Mouse (Mus musculus) neural tube, embryonic 13.5 days (tissue): ENCODE results near the gene Gm27179. TPM values are rescaled to one million over a fixed set of nuclear protein-coding genes. Genes with fewer than 3 reads are reported as not detected.
A peak's percentile ranks its signal among the peaks of the same experiment; 100 is the strongest.
"Not testable (repeated sequence)": the region's sequence is repeated elsewhere in the genome, so short reads cannot be mapped to it uniquely, and the experiment has no call there.

Source experiments
- ATAC-seq: fragments of 200-750 bp; cut with Nextera tagmentation; 2 replicates; pipeline ENCODE4 v1.8.0; 2017; ENCODE audit warnings: low read depth, mild to moderate bottlenecking, moderate TSS enrichment, moderate library complexity
- H3K27ac ChIP-seq: fragments of 300-500 bp; sonication (generic); replicated peaks from 2 replicates; pipeline ENCODE4 v1.5.1; 2015; ENCODE audit warnings: moderate library complexity, mild to moderate bottlenecking, inconsistent platforms
- H3K27me3 ChIP-seq: fragments of 300-500 bp; sonication (generic); 2 replicates; pipeline ENCODE4 v1.6.1; 2015; ENCODE audit warnings: mild to moderate bottlenecking, inconsistent platforms
- H3K36me3 ChIP-seq: fragments of 300-500 bp; sonication (generic); 2 replicates; pipeline ENCODE4 v1.6.1; 2015; ENCODE audit warnings: mild to moderate bottlenecking, inconsistent platforms
- H3K4me1 ChIP-seq: fragments of 300-500 bp; sonication (generic); replicated peaks from 2 replicates; pipeline ENCODE4 v1.6.1; 2015; ENCODE audit warnings: inconsistent platforms
- H3K4me2 ChIP-seq: fragments of 300-500 bp; sonication (generic); 2 replicates; pipeline ENCODE4 v1.6.1; 2015; ENCODE audit warnings: inconsistent platforms, mild to moderate bottlenecking, moderate library complexity
- H3K4me3 ChIP-seq: fragments of 300-500 bp; sonication (generic); 2 replicates; pipeline ENCODE4 v1.5.1; 2015; ENCODE audit warnings: mild to moderate bottlenecking, inconsistent platforms
- H3K9ac ChIP-seq: fragments of 300-500 bp; sonication (generic); 2 replicates; pipeline ENCODE4 v1.6.1; 2015; ENCODE audit warnings: moderate library complexity, mild to moderate bottlenecking, inconsistent platforms
- H3K9me3 ChIP-seq: fragments of 300-500 bp; sonication (generic); 2 replicates; pipeline ENCODE4 v1.6.1; 2016; ENCODE audit warnings: inconsistent platforms
- WGBS: fragments of 180-500 bp; shearing (Covaris S2); methylation state at CpG from one replicate; pipeline ENCODE4 v1.1.7; 2015; 5-methylcytosine and 5-hydroxymethylcytosine counted together
- polyA plus RNA-seq: library from polyadenylated mRNA; unstranded; fragments of >200 nt; fragmentation: Nextera tagmentation; extraction: Ambion mirVana; gene quantifications from 2 replicates; pipeline ENCODE4 v1.2.1, GENCODE M21; 2015

The Gm27179 gene
- polyA plus RNA-seq, 1 experiment from 2014 or later: not detected

DNA sequence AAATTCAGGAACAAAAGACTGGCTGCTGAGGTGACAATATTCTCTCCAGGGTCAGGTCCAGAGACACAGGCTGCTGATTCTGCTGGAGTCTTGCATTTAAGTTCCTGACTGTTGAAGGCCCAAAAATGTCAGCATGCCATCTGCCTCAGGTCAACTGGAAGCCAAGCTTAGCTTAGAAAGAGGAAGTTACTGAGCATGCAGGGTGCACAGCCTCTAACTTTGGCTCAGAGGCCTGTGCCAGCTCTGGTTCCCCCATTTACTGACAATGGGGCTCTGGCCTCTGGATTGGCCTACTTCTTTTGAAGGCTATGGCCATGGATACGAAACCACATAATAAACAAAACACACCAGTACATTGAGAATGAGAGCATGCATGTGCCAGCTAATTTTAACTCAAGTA, 5.3 kb downstream of the Gm27179 start:
- H3K27me3 ChIP-seq, H3K4me3 ChIP-seq, H3K4me1 ChIP-seq, H3K9me3 ChIP-seq, H3K27ac ChIP-seq, H3K9ac ChIP-seq, H3K36me3 ChIP-seq, ATAC-seq, H3K4me2 ChIP-seq: not testable (repeated sequence)
- no CpG with 5 or more reads among the region's 1 CpGs for WGBS

DNA sequence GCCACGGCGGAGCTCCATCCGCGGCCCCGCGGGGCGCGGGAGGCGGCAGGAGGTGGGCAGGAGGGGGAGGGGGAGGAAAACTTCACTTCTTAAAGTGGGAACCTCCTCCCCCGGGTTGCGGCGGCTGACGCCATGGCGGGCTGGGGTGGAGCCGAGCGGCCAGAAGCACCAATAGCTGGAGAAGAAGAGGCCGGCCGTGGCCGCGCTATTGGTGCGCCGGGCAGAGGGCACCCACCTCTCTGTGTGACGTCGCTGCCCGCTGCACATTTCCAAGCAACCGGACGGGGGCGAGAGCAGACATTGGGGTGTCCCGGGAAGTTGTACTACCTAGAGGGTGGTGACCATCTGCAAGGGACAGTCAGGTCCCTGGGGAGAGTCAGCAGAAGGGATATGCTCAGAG, 9.2 kb downstream of the Gm27179 start, which contains the start of gene Gm16867:
Gm16867 (minus strand) TSS at position 189 of the 400 bp plus-strand sequence.
- H3K9me3 ChIP-seq, H3K27ac ChIP-seq, H3K4me3 ChIP-seq, H3K36me3 ChIP-seq, H3K4me1 ChIP-seq, H3K9ac ChIP-seq, H3K4me2 ChIP-seq, H3K27me3 ChIP-seq: not testable (repeated sequence)
- WGBS: no CpG with 5 or more reads among the region's 29 CpGs
- peak; percentile 99 for ATAC-seq

DNA sequence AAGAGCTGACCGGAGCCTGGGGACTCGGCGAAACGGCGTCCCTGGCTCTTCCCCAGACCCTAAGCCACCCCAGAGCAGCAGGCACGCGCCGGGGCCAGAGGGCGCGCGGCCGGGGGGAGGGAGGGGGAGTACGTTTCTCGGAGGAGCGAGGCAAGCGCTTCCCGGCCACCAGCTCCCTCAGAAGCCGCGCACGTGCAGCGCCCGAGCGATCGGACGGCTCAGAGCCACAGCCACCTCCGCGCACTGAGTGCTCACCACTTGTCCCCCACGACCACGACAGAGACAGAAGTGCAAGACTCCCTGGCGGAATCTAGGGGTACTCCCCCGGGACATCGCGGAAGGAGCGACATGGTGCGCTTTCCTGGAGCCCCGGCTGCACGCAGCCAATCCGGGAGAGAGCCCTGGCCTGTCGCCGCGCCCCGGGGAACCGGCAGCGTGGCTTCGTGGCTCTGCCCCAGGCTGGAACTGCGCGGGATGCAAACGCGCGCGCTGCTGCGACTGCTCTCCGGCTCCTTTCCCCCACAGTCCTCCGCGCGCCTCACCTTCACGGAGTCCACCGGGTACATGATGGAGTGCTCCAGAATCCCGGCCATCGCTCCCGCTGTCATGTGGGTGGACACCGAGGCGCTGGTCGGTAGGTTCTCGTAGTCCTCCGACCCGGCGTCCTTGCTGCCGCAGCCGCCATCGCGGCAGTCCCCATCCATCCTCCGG, 9.8 kb downstream of the Gm27179 start:
- peak; percentile 85 for ATAC-seq
- not testable (repeated sequence) for H3K4me1 ChIP-seq, H3K4me2 ChIP-seq

DNA sequence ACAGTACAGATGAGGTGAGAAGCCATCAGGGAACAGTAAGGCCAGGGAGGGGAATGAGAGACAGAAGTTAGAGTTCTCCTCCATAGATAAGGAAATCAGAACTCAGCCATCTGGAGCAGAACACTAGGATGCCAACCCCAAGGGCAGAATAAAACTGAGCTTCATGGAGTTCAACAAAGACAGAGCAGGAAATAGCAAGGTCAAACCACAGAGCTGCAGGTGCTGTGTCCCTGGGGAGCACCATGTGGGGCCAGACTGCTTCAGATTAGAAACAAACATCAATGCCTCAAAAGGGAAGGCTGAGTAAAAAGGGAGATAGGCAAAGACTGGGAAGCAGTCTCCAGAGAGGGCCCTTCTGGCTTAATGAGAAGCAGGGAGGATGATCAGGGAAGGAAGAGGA, 16.1 kb downstream of the Gm27179 start:
- H3K4me3 ChIP-seq, H3K4me1 ChIP-seq, H3K4me2 ChIP-seq, H3K27ac ChIP-seq, H3K9ac ChIP-seq, ATAC-seq, H3K27me3 ChIP-seq, H3K9me3 ChIP-seq, H3K36me3 ChIP-seq: not testable (repeated sequence)

More for the DNA sequence above, 9.8 kb downstream of the Gm27179 start:
- H3K27ac ChIP-seq, H3K9me3 ChIP-seq, H3K9ac ChIP-seq, H3K4me3 ChIP-seq, H3K36me3 ChIP-seq, H3K27me3 ChIP-seq: not testable (repeated sequence)
- WGBS: no CpG with 5 or more reads among the region's 73 CpGs

DNA sequence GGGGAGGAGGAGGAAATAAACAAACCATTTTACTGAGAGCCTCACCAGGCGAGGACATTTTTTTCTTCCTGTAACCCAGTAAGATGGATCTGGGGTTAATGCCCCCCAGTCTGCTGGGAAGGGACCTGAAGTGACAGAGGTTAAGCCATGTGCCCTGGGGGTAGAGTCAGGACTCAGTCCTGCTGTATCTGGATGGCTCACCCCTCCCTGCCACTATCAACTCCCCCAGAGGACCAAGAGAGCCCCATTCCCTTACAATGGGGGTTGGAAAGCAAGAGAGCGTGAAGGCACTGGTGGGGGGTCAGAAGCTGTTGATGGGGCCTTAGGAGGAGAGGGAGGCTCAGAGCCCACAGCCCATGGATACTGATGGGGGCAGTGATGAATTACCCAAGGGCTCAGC, 17.4 kb downstream of the Gm27179 start:
- not testable (repeated sequence) for ATAC-seq, H3K9me3 ChIP-seq, H3K4me2 ChIP-seq, H3K9ac ChIP-seq, H3K27ac ChIP-seq, H3K4me3 ChIP-seq, H3K27me3 ChIP-seq, H3K36me3 ChIP-seq, H3K4me1 ChIP-seq
- WGBS: no CpG with 5 or more reads among the region's 2 CpGs

DNA sequence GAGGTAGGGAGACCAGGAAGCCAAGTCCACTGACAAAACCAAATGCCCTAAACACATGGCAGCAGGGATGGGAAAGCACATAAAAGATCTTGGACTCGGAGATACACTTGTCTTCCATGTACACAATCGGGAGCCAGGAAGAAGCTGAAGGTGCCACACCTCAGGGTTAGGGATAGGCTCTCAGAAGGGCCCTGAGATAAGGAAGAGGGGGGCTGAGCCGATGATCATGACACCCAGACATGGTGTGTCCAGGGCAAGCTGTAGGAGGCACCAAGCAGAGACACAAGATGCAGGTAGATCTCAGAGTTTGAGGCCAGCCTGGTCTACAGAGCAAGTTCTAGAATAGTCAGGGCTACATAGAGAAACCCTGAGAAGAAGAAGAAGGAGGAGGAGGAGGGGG, 17.8 kb downstream of the Gm27179 start:
- H3K27me3 ChIP-seq, H3K36me3 ChIP-seq, H3K4me3 ChIP-seq, H3K4me1 ChIP-seq, H3K27ac ChIP-seq, H3K4me2 ChIP-seq, ATAC-seq, H3K9ac ChIP-seq, H3K9me3 ChIP-seq: not testable (repeated sequence)
- no CpG with 5 or more reads among the region's 3 CpGs for WGBS

DNA sequence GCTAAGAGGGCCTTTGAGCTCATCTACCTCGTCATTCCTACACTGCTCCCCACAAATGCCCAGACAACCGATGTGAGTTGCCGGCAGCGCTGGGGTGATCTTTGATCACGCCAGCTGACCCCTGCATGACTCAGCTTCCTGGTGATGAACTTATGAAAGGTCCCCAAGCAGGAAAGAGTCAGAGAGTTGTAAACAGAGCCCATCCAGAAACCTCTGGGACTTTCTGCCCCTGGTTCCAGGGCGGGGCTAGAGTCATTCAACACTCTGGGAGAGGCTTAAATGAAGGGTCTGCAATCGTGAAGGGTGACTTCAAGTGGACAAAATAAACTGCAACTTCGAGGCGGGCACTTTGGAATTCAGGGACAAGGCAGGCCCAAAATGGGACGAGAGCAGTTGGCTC, 24.3 kb downstream of the Gm27179 start:
- H3K36me3 ChIP-seq, H3K4me1 ChIP-seq, H3K4me3 ChIP-seq, H3K9me3 ChIP-seq, H3K9ac ChIP-seq, H3K27ac ChIP-seq, H3K27me3 ChIP-seq, H3K4me2 ChIP-seq, ATAC-seq: not testable (repeated sequence)
- no CpG with 5 or more reads among the region's 10 CpGs for WGBS

DNA sequence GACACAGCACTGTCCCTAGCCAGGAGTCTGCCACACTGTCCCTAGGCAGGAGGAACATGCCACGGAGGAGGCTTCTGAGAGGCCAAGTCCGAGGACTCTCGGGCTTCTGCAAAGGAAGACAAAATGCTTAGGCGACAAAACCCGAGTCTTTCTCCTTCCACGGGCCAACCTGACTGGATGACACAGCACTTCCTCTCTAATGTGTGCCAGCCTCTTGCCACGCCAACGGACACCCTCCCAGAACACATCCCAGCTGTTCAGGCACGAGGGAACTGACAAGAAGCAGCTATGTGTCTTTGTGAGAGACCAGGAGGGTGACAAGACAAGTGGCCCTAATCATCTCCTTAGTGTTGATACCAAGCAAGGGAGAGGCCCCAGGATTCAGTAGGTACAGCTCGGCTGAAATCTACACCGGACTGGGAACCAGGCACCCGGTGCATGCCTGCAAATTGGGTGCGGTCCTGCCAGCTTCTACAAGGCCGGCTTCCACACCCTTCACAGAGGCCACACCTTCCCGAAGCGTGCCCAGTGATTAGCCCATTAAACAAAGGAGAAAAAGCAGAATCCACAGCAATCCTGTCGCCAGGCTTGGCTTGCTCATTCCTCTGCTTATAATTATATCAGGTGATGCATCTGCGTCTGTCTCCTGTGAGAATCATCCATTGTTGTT, 26.7 kb downstream of the Gm27179 start:
- H3K27ac ChIP-seq, H3K9me3 ChIP-seq, H3K9ac ChIP-seq, H3K4me2 ChIP-seq, H3K4me3 ChIP-seq, ATAC-seq, H3K4me1 ChIP-seq, H3K36me3 ChIP-seq, H3K27me3 ChIP-seq: not testable (repeated sequence)
- no CpG with 5 or more reads among the region's 18 CpGs for WGBS

DNA sequence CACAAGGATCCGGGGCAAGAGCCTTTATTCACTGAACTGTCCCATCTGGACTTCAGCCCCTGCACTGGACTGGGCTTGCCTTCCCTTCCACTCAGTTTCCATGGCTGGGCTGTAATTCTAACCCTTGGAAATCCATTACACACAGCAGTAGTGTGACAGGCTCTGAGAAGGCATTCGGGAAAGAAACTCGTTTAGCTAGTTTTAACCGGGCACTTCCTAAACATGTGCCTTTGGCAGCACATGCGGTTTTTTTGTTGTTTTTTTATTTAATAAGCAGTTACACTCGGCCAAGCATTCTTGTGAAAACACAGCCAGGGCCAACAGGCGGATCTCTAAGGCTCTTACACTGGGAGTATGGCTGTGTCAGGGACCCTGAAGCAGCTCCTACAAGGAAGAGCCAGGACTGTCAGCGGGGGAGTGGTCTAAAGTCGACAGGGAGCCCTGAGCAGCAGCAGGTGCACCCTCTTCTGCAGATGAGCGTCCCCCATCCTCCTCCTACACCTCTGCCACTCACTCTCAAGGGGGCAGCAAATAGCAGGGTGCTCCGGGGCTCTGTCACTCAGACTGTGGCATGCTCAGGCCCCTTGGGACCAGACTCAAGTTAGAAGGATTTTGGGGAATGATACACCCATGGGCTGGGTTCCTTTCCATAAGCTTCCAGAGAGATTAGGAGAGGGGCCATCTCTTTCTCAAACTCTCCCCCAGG, 38.3 kb downstream of the Gm27179 start:
- not testable (repeated sequence) for H3K27ac ChIP-seq, H3K4me3 ChIP-seq, H3K9me3 ChIP-seq, ATAC-seq, H3K4me1 ChIP-seq, H3K36me3 ChIP-seq, H3K27me3 ChIP-seq, H3K4me2 ChIP-seq, H3K9ac ChIP-seq
- no CpG with 5 or more reads among the region's 11 CpGs for WGBS

DNA sequence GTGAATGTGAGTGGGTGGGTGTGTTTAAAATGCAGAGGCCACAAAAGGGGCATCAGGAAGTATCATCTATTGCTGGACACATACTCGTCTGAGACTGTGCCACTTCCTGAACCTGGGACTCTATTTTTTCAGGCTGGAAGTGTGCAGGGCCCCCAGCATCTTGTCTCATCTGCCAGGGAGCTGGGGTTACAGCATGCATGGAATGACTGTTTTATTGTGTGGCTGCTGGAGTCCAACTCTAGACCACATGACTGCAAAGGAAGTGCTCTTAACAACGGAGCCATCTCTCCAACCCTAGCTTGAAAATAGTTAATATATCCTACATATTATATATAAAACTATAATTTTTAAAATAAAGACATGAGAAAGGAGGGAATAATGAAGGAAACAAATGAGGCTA, 39.0 kb downstream of the Gm27179 start:
- H3K4me1 ChIP-seq, H3K9me3 ChIP-seq, H3K27me3 ChIP-seq, ATAC-seq, H3K4me3 ChIP-seq, H3K4me2 ChIP-seq, H3K27ac ChIP-seq, H3K36me3 ChIP-seq, H3K9ac ChIP-seq: not testable (repeated sequence)
- WGBS: no CpG with 5 or more reads among the region's 2 CpGs

DNA sequence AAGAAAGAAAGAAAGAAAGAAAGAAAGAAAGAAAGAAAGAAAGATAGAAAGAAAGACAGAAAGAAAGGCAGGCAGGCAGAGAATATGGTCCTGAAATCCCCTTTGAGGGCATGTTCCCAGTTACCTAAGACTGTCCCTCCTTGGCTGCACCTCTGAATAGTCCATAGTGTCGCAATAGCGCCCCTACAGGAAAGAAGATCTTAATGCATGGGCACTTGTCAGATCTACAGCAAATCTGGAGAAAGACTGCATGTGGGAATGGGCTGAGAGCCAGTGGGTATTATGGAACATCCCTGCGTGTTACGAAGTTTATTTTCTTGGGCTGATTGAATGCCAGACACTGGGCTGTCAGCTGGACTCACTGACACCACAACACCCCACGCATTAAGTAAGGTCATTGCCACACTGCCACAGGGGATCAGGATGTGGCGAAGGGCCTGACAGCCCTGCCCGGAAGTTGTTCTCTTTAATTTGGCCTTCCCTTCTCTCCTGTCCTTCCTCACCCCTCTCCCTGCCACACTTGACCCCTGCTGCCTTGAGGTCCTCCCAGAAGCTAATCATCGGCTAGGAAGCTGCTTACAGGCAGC, 42.1 kb downstream of the Gm27179 start:
- not testable (repeated sequence) for H3K4me1 ChIP-seq, H3K36me3 ChIP-seq, H3K4me3 ChIP-seq, H3K4me2 ChIP-seq, H3K9me3 ChIP-seq, H3K27ac ChIP-seq, ATAC-seq, H3K9ac ChIP-seq, H3K27me3 ChIP-seq
- no CpG with 5 or more reads among the region's 8 CpGs for WGBS

DNA sequence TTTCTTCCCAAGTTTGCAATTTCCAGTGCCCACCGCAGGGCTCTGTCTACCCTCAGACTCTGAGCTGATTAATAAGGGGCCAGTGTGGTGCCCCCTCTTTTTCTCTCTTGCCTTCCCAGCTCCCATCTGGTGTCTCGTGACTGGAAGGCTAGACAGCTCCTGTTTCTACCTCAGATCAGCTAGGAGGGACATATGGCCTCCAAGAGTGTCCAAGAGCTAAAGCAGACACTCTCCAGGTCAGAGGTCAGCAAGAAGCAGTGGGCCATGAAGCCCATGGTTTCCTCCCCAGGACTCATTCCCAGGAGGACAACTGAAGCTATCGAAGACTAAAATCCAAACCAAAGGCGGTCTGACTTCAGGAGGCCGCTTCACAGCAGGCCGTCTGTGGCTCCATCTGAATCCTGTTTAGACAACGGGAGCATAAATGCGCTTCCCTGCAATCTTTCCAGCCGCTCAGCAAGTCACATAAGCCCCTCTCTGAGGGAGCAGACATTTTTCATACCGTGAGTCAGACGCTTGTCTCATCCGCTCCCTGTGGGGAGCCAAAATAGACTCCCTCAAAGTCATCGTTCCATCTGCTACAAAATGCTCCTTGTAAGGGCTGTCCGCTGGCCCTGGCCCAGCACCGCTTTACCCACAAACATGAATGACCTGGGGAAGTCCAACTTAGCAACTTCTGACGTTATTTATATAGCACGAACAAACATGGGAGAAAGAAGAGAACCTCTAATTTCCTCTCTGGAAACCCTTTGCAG, 44.6 kb downstream of the Gm27179 start:
- not testable (repeated sequence) for H3K9me3 ChIP-seq, H3K4me3 ChIP-seq, H3K27ac ChIP-seq, H3K36me3 ChIP-seq, H3K9ac ChIP-seq, H3K4me1 ChIP-seq, H3K4me2 ChIP-seq, H3K27me3 ChIP-seq, ATAC-seq
- no CpG with 5 or more reads among the region's 17 CpGs for WGBS
